Mouse (Mus musculus) heart, postnatal 0 days (tissue): ENCODE measurements at regions not wholly inside any gene's neighbourhood (a gene's known extent, or its start where the extent isn't known, plus 50 kb on each side); places are given as distances from the start of the nearest gene placed in this dataset.

Experiments
- CTCF ChIP-seq: IDR thresholded peaks from 2 replicates; pipeline ENCODE4 v1.5.1; 2016; ENCODE audit warnings: antibody characterized with exemption, control low read depth, low read depth
- EP300 ChIP-seq: IDR thresholded peaks from 2 replicates; pipeline ENCODE4 v1.6.1; 2016; ENCODE audit warnings: antibody characterized with exemption, low read depth

DNA sequence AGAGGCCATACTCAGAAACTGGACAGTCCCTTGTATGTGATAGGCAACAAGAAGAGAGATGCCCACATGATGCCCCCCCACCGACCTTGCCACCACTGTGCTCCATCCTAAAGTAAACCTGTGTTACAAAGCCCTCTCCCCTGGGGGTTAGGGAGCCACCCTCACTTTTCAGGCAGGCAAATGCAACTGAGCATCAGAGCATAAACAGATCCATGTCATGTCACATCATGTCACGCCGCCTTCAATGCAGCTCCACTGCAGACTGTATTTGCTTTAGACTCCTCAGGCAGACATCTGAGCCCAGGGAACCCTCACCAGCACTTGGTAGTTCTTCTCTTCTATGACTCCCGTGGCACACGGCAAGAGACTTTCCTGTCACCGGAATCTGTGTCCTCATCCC, 98.6 kb upstream of the Atg10 start:
- TF ChIP-seq CTCF: no peak
- TF ChIP-seq EP300: no peak
